Comparison of ENCODE assay signal across 13 mouse cellular contexts in genomic region chr11:114790841-114791240, GRCm38 (mm10). TPM values are rescaled to one million over a fixed set of nuclear protein-coding genes. Genes with fewer than 3 reads are reported as not detected.
A peak's percentile ranks its signal among the peaks of the same experiment; 100 is the strongest.
DNase-seq lines count a peak whose midpoint lies in the region; ATAC-seq lines count a peak whose summit lies in the region.
"Had no signal": no experiment of that assay in that cellular context is flagged by ENCODE, and none has a peak within 500 bp of the region (broad histone marks: within the 10 kb centered on the region; RNA-seq: fewer than 3 reads in every experiment).

No protein-coding gene starts in this region.

- intact Hi-C loops in left cerebral cortex, postnatal 36 days (cut with DNase I) = loop anchor here (10.0 kb wide), 1 partner anchor 116 kb away; the partner anchor contains the start of gene Ttyh2

- ATAC-seq in limb, embryonic 13.5 days (ENCODE audit: low FRiP score, low read depth) = no peak
- no peak for ATAC-seq in hindbrain, embryonic 14.5 days (ENCODE audit: low FRiP score)
- ATAC-seq in neural tube, embryonic 15.5 days (ENCODE audit: low FRiP score) = no peak

- H3K27ac ChIP-seq in limb, embryonic 13.5 days = no peak overlapping the region
- H3K27ac ChIP-seq in limb, embryonic 10.5 days = no peak overlapping the region
- H3K27ac ChIP-seq in hindbrain, embryonic 14.5 days = 0 out of 2 replicates have a peak overlapping the region, but pooled peaks have one; percentile 67
- 0 out of 2 replicates have a peak overlapping the region, but pooled peaks have one; percentile 93 for H3K27ac ChIP-seq in neural tube, embryonic 15.5 days (replicated peaks)
- H3K27ac ChIP-seq: liver, embryonic 13.5 days had no signal

- peak; percentile 55 for DNase-seq in cerebellum, adult 9-10 months
- no peak for DNase-seq in cerebellum, postnatal 4 days (ENCODE audit: low spot score in 2 of 2)
- no peak for DNase-seq in limb, embryonic 10.5 days (ENCODE audit: low spot score)
- DNase-seq in hindbrain, embryonic 14.5 days (ENCODE audit: low spot score) = no peak
- no peak for DNase-seq in left cerebral cortex, postnatal 36 days (ENCODE audit: low spot score in 2 of 2)
- no peak for DNase-seq in B cell, adult 2 months
- DNase-seq: kidney, adult 18-20 months; liver, embryonic 13.5 days had no signal

- H3K4me1 ChIP-seq in limb, embryonic 13.5 days = peaks cover 30% of the 10 kb centered on the region
- peaks cover 48% of the 10 kb centered on the region for H3K4me1 ChIP-seq in limb, embryonic 10.5 days
- H3K4me1 ChIP-seq in hindbrain, embryonic 14.5 days (replicated peaks; ENCODE audit: control insufficient read depth, insufficient read depth, low read length) = peaks cover 37% of the 10 kb centered on the region
- peaks cover 76% of the 10 kb centered on the region for H3K4me1 ChIP-seq in neural tube, embryonic 15.5 days

- H3K27me3 ChIP-seq in limb, embryonic 13.5 days = peaks cover 95% of the 10 kb centered on the region
- peaks cover 100% of the 10 kb centered on the region for H3K27me3 ChIP-seq in limb, embryonic 10.5 days (ENCODE audit: low read depth, poor library complexity, severe bottlenecking)
- peaks cover 27% of the 10 kb centered on the region for H3K27me3 ChIP-seq in hindbrain, embryonic 14.5 days (ENCODE audit: control insufficient read depth, insufficient read depth, low read length)
- peaks cover 37% of the 10 kb centered on the region for H3K27me3 ChIP-seq in neural tube, embryonic 15.5 days (replicated peaks)

- H3K4me3 ChIP-seq in limb, embryonic 13.5 days = peak overlapping the region; percentile 51; the same call in 1 of the 2 replicates
- no peak overlapping the region for H3K4me3 ChIP-seq in limb, embryonic 10.5 days
- peak overlapping the region; percentile 42 for H3K4me3 ChIP-seq in hindbrain, embryonic 14.5 days (replicated peaks; ENCODE audit: low read length)
- H3K4me3 ChIP-seq in neural tube, embryonic 15.5 days (replicated peaks) = peak overlapping the region; percentile 54

- no peak overlapping the region for H3K9ac ChIP-seq in limb, embryonic 13.5 days
- H3K9ac ChIP-seq in hindbrain, embryonic 14.5 days = peak overlapping the region; percentile 67; the same call in 1 of the 2 replicates
- H3K9ac ChIP-seq in neural tube, embryonic 15.5 days (replicated peaks) = peak overlapping the region; percentile 67
- H3K9ac ChIP-seq: liver, embryonic 13.5 days had no signal

- no peaks in the 10 kb centered on the region for H3K36me3 ChIP-seq in limb, embryonic 13.5 days
- no peaks in the 10 kb centered on the region for H3K36me3 ChIP-seq in limb, embryonic 10.5 days
- H3K36me3 ChIP-seq in hindbrain, embryonic 14.5 days (replicated peaks; ENCODE audit: control insufficient read depth, insufficient read depth) = no peaks in the 10 kb centered on the region
- H3K36me3 ChIP-seq in neural tube, embryonic 15.5 days = no peaks in the 10 kb centered on the region
- H3K36me3 ChIP-seq: liver, embryonic 13.5 days had no signal

- 22% methylated on average over 4 of the region's 4 CpGs for WGBS in limb, embryonic 13.5 days
- WGBS in limb, embryonic 10.5 days = 13% methylated on average over 4 of the region's 4 CpGs
- 41% methylated on average over 4 of the region's 4 CpGs for WGBS in hindbrain, embryonic 14.5 days
- 36% methylated on average over 4 of the region's 4 CpGs for WGBS in neural tube, embryonic 15.5 days

- peak overlapping the region; percentile 93; the same call in 1 of the 2 replicates for H3K4me2 ChIP-seq in limb, embryonic 13.5 days (replicated peaks)
- peak overlapping the region; percentile 67 for H3K4me2 ChIP-seq in hindbrain, embryonic 14.5 days (replicated peaks)
- peak overlapping the region; percentile 92 for H3K4me2 ChIP-seq in neural tube, embryonic 15.5 days

- no peaks in the 10 kb centered on the region for H3K9me3 ChIP-seq in limb, embryonic 13.5 days
- H3K9me3 ChIP-seq in limb, embryonic 10.5 days (replicated peaks) = no peaks in the 10 kb centered on the region
- H3K9me3 ChIP-seq in hindbrain, embryonic 14.5 days (ENCODE audit: control insufficient read depth, low read length) = no peaks in the 10 kb centered on the region
- no peaks in the 10 kb centered on the region for H3K9me3 ChIP-seq in neural tube, embryonic 15.5 days (replicated peaks)
- H3K9me3 ChIP-seq: liver, embryonic 13.5 days had no signal

RNA-seq across cellular contexts. Expression of gene Btbd17, which starts 4.9 kb away (rescaled TPM):
- polyA plus RNA-seq in limb, embryonic 13.5 days (2015; fragmentation: Nextera tagmentation; extraction: Ambion mirVana) = 1.7 TPM in 2 replicates
- polyA plus RNA-seq in limb, embryonic 10.5 days (2016; fragmentation: Nextera tagmentation; extraction: Ambion mirVana) = 0.14 TPM in 1 of 2 replicates, not detected in the other
- 20.0 and 22.1 TPM in 2 replicates for polyA plus RNA-seq in hindbrain, embryonic 14.5 days (2014; fragmentation: Nextera tagmentation; extraction: Ambion mirVana)
- polyA plus RNA-seq in neural tube, embryonic 15.5 days (2015; fragmentation: Nextera tagmentation; extraction: Ambion mirVana) = 14.8 and 21.3 TPM in 2 replicates
- total RNA-seq in left cerebral cortex, postnatal 36 days (2021) = 10 to 100 TPM; 29.1 to 35.8 TPM

RNA-seq across cellular contexts. Expression of gene Gpr142, which starts 7.9 kb away (rescaled TPM):
- not detected in 2 replicates for polyA plus RNA-seq in limb, embryonic 13.5 days (2015; fragmentation: Nextera tagmentation; extraction: Ambion mirVana)
- not detected in 2 replicates for polyA plus RNA-seq in limb, embryonic 10.5 days (2016; fragmentation: Nextera tagmentation; extraction: Ambion mirVana)
- not detected in 2 replicates for polyA plus RNA-seq in hindbrain, embryonic 14.5 days (2014; fragmentation: Nextera tagmentation; extraction: Ambion mirVana)
- polyA plus RNA-seq in neural tube, embryonic 15.5 days (2015; fragmentation: Nextera tagmentation; extraction: Ambion mirVana) = not detected in 2 replicates
- total RNA-seq in left cerebral cortex, postnatal 36 days (2021) = not detected
- total RNA-seq: granulocyte monocyte progenitor cell, adult 5-6 weeks; layer of hippocampus, postnatal 14 days had no signal
- polyA plus RNA-seq: liver, embryonic 13.5 days; testis, adult 2 months had no signal

RNA-seq across cellular contexts. Expression of gene Kif19a, which starts 25.7 kb away (rescaled TPM):
- 0.09 and 0.23 TPM in 2 replicates for polyA plus RNA-seq in limb, embryonic 13.5 days (2015; fragmentation: Nextera tagmentation; extraction: Ambion mirVana)
- 0.13 TPM in 1 of 2 replicates, not detected in the other for polyA plus RNA-seq in limb, embryonic 10.5 days (2016; fragmentation: Nextera tagmentation; extraction: Ambion mirVana)
- 0.99 and 1.4 TPM in 2 replicates for polyA plus RNA-seq in hindbrain, embryonic 14.5 days (2014; fragmentation: Nextera tagmentation; extraction: Ambion mirVana)
- 0.47 and 1.0 TPM in 2 replicates for polyA plus RNA-seq in neural tube, embryonic 15.5 days (2015; fragmentation: Nextera tagmentation; extraction: Ambion mirVana)
- 1 to 10 TPM; 4.5 to 4.8 TPM for total RNA-seq in left cerebral cortex, postnatal 36 days (2021)
- total RNA-seq: granulocyte monocyte progenitor cell, adult 5-6 weeks had no signal

Comparison
In these comparisons a context has a peak if more than half of its experiments do, and no peak if none do; other contexts are left out.
1. H3K27ac ChIP-seq: peak in hindbrain, embryonic 14.5 days (single experiment) and neural tube, embryonic 15.5 days (single experiment); none in limb, embryonic 13.5 days (single experiment) and limb, embryonic 10.5 days (single experiment).
2. Peak in every context shown above with its lines, with median percentiles within 50 percentile points of each other: H3K4me2 ChIP-seq.